Mouse (Mus musculus): ENCODE measurements at regions not wholly inside any gene's neighbourhood (a gene's known extent, or its start where the extent isn't known, plus 50 kb on each side); places are given as distances from the start of the nearest gene placed in this dataset.

- in situ Hi-C loops (cut with MboI; ENCODE audit: low pct_ligation_motif_present, low pct_unique_long_range_greater_than_20kb, low sequenced_read_pairs): no loop called here
Observed at GRCm38 (mm10) chr9:50138341-50138978, 206.3 kb downstream of the Rpl10-ps3 start.

GRCm38 (mm10) chr9:50136636-50136985, 208.2 kb downstream of the Rpl10-ps3 start:
- Histone ChIP-seq H3K79me2 (replicated peaks; ENCODE audit: control insufficient read depth, extremely low read depth, insufficient read depth, poor library complexity, severe bottlenecking) (no peaks in the 10 kb centered on the region), H3K27ac (ENCODE audit: insufficient read depth, low read depth) (no peak overlapping the region), H3K4me2 (ENCODE audit: insufficient read depth, low read depth, poor library complexity, severe bottlenecking) (no peak overlapping the region), H3K9me3 (replicated peaks; ENCODE audit: low read length) (no peaks in the 10 kb centered on the region), H3K4me3 (replicated peaks in 1 of 3; ENCODE audit: low read depth in 2 of 3, low read length in 2 of 3, poor library complexity in 1 of 3) (no peak overlapping the region), H3K9ac (ENCODE audit: insufficient read depth, low read depth) (no peak overlapping the region), H3K36me3 (replicated peaks in 1 of 2; ENCODE audit: control insufficient read depth in 1 of 2, insufficient read depth in 1 of 2, low read length in 1 of 2) (no peaks in the 10 kb centered on the region), H3K27me3 (replicated peaks) (no peaks in the 10 kb centered on the region), H3K4me1 (ENCODE audit: control insufficient read depth in 1 of 2, insufficient read depth in 2 of 2) (no peaks in the 10 kb centered on the region)
- in situ Hi-C loops (cut with MboI; ENCODE audit: low pct_ligation_motif_present, low pct_unique_long_range_greater_than_20kb, low sequenced_read_pairs) (no loop called here), dilution Hi-C loops (cut with MboI; ENCODE audit: extremely low pct_ligation_motif_present, extremely low pct_unique_long_range_greater_than_20kb, low sequenced_read_pairs) (no loop called here)
- TF ChIP-seq MXI1 (IDR thresholded peaks at IDR 0.05; ENCODE audit: low read depth, low read length) (no peak), HCFC1 (IDR thresholded peaks at IDR 0.05; ENCODE audit: low read depth, low read length) (no peak), USF2 (conservative IDR thresholded peaks at IDR 0.05; ENCODE audit: low read depth, low read length) (no peak), MAZ (IDR thresholded peaks at IDR 0.05; ENCODE audit: low read depth, low read length) (no peak), MYC (IDR thresholded peaks at IDR 0.05; ENCODE audit: low read depth, low read length) (no peak), CHD2 (IDR thresholded peaks at IDR 0.05; ENCODE audit: low read length) (no peak), ZC3H11A (IDR thresholded peaks at IDR 0.05; ENCODE audit: low read depth, low read length) (no peak), USF1 (IDR thresholded peaks at IDR 0.05; ENCODE audit: low read depth, low read length) (no peak), ZMIZ1 (IDR thresholded peaks at IDR 0.05; ENCODE audit: low read depth, low read length) (no peak), JUND (conservative IDR thresholded peaks at IDR 0.05; ENCODE audit: low read depth, low read length) (no peak), UBTF (IDR thresholded peaks at IDR 0.05; ENCODE audit: low read depth, low read length) (no peak), ZKSCAN1 (IDR thresholded peaks at IDR 0.05; ENCODE audit: borderline replicate concordance, low read depth, low read length) (no peak), TCF12 (IDR thresholded peaks at IDR 0.05; ENCODE audit: low read depth, low read length) (no peak), RAD21 (IDR thresholded peaks at IDR 0.05; ENCODE audit: low read depth, low read length) (no peak), MAX (IDR thresholded peaks at IDR 0.05; ENCODE audit: low read length) (no peak), SIN3A (IDR thresholded peaks at IDR 0.05; ENCODE audit: low read length) (no peak), CHD1 (IDR thresholded peaks at IDR 0.05; ENCODE audit: low read depth, low read length) (no peak), IRF4 (IDR thresholded peaks at IDR 0.05; ENCODE audit: low read depth, low read length) (no peak), MAFK (IDR thresholded peaks at IDR 0.05; ENCODE audit: insufficient replicate concordance, low read length) (no peak)
- no peak for DNase-seq (ENCODE audit: extremely low read depth)

More at GRCm38 (mm10) chr9:50138341-50138978, 206.3 kb downstream of the Rpl10-ps3 start:
- Histone ChIP-seq H3K9ac (ENCODE audit: insufficient read depth, low read depth) (no peak overlapping the region), H3K27me3 (replicated peaks) (no peaks in the 10 kb centered on the region), H3K27ac (ENCODE audit: insufficient read depth, low read depth) (no peak overlapping the region), H3K9me3 (replicated peaks; ENCODE audit: low read length) (no peaks in the 10 kb centered on the region), H3K4me2 (ENCODE audit: insufficient read depth, low read depth, poor library complexity, severe bottlenecking) (no peak overlapping the region), H3K4me1 (ENCODE audit: control insufficient read depth in 1 of 2, insufficient read depth in 2 of 2) (no peaks in the 10 kb centered on the region), H3K79me2 (replicated peaks; ENCODE audit: control insufficient read depth, extremely low read depth, insufficient read depth, poor library complexity, severe bottlenecking) (no peaks in the 10 kb centered on the region), H3K4me3 (replicated peaks in 1 of 3; ENCODE audit: low read depth in 2 of 3, low read length in 2 of 3, poor library complexity in 1 of 3) (no peak overlapping the region), H3K36me3 (replicated peaks in 1 of 2; ENCODE audit: control insufficient read depth in 1 of 2, insufficient read depth in 1 of 2, low read length in 1 of 2) (no peaks in the 10 kb centered on the region)
- dilution Hi-C loops (cut with MboI; ENCODE audit: extremely low pct_ligation_motif_present, extremely low pct_unique_long_range_greater_than_20kb, low sequenced_read_pairs): no loop called here
- TF ChIP-seq CTCF (conservative IDR thresholded peaks at IDR 0.05 in 1 of 2, IDR thresholded peaks at IDR 0.05 in 1 of 2; ENCODE audit: low read depth in 2 of 2, low read length in 2 of 2): no peak
- TF ChIP-seq HCFC1 (IDR thresholded peaks at IDR 0.05; ENCODE audit: low read depth, low read length): no peak
- no peak for TF ChIP-seq MAX (IDR thresholded peaks at IDR 0.05; ENCODE audit: low read length)
- TF ChIP-seq RAD21 (IDR thresholded peaks at IDR 0.05; ENCODE audit: low read depth, low read length): no peak
- TF ChIP-seq USF1 (IDR thresholded peaks at IDR 0.05; ENCODE audit: low read depth, low read length): no peak
- no peak for TF ChIP-seq CHD1 (IDR thresholded peaks at IDR 0.05; ENCODE audit: low read depth, low read length)
- no peak for TF ChIP-seq UBTF (IDR thresholded peaks at IDR 0.05; ENCODE audit: low read depth, low read length)
- TF ChIP-seq MAZ (IDR thresholded peaks at IDR 0.05; ENCODE audit: low read depth, low read length): no peak
- TF ChIP-seq ZNF384 (IDR thresholded peaks at IDR 0.05; ENCODE audit: low read depth, low read length): no peak
- no peak for TF ChIP-seq CHD2 (IDR thresholded peaks at IDR 0.05; ENCODE audit: low read length)
- TF ChIP-seq RCOR1 (conservative IDR thresholded peaks at IDR 0.05; ENCODE audit: low read depth, low read length): no peak
- TF ChIP-seq SMC3 (IDR thresholded peaks at IDR 0.05; ENCODE audit: low read depth, low read length): no peak
- no peak for TF ChIP-seq MAFK (IDR thresholded peaks at IDR 0.05; ENCODE audit: insufficient replicate concordance, low read length)
- DNase-seq (ENCODE audit: extremely low read depth): no peak

Data from CH12.LX (cell line).